Mouse (Mus musculus) cerebellum, adult 11 months (tissue): ENCODE data around the gene Tor3a.
"Not testable (repeated sequence)": the region's sequence is repeated elsewhere in the genome, so short reads cannot be mapped to it uniquely, and the experiment has no call there.

ENCODE experiments used
- DNase-seq: peaks from one replicate; pipeline ENCODE4 v3.0.0; 2022

Gene Tor3a

DNA sequence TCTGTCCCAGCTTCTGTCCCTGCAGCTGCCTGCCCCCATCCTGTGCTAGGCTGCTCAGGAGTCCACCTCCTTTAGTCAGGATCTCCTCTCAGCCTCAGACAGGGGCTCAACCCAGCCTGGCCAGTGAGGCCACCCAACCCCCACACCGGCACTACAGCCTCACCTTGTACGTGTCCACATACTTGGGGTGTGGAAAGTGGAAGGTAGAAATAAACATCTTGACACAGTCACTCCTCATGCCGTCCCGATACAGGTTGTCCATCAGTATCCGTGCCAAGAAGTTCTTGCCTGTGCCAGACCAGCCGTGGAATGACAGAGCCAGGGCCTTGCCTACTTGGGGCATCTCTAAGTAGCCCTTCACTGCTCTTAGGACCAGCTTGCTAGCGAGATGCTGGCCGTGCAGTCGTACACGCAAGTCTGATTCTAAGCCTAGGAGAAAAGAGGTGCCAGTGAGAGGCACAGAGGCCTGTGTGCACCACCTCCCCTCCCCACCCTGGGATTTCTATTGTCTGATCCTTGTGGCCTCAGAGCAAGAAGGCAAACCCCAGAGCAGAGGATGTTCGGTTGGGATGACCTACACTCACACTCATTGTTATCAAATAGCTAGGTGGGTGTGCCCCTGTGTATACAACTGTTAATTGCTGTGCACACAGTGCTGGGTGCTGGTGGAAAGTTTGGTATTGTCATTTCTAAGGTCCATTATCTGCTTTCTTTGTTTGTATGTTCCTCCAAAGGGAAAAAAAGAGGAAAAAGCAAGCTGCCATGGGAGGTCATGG, 4.8 kb downstream of the Tor3a start:
- DNase-seq, result no peak

DNA sequence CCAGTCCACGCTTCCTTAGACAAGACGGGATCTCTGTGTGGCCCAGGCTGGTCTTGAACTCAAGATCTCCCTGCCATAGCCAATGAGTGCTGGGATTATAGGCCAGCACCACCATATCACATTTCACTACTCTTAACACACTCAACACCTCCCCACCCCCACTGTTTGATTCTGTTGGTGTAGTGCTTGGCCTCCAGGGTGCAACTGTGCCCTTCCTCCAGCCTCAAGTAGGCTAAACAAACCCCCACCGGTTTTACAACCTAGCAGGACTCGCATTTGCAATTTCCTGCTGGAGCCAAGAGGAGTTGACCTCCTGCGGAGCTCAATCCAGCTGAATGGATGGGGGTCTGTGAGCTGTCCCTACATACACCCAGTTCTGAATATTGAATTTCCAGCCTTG, 5.6 kb downstream of the Tor3a start:
- DNase-seq, result no peak

DNA sequence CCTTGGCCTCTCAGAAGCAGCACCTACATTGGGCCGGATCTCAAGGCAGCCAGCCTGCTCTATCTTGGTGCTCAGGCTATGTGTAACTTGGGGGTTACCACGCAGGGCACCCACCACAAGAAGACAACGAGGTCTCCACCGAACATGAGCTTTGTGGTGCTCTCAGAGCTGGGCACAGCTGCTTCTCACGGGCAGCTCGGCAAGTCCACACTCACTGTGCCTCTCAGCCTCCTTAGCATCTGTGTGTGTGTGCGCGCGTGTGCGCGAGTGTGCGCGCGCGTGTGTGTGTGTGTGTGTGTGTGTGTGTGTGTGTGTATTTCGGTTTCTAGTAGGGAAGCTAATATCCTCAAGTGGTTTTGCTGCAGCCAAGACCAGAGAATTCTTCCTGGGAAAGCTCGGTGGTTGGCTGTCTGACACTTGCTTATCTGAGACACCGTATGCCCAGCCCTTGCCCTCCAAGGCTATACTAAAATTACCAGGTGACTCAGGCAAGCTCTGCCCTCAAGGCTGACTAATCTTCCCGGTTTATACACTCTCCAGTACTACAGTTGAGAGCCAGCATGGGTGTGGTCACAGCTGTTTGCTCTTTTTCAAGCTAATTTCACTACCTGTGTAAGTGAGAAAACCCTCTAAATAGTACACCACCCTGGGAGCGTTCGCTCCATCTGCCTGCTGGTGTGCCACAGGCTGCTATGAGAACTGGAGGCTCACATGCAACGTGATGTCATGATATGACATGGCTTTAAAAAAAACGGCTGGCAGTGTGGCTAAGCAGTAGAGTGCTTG, 6.8 kb downstream of the Tor3a start:
- no peak for DNase-seq

DNA sequence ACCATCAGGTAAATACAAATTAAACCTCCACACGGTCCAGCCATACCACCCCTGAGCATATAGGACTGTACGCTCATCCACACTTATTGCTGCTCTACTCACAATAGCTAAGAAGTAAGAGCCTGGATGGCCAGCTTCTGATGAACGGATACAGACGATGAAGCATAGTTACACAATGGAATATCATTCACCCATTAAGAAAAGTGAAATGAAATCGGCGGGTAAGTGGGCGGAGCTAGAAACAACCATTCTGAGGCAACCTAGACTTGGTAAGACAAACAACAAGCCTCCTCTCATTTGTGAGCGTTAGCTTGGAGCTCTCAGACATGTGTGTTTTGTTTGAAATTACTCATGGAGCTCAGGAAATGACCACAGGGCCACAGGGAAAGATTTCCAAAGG, 8.4 kb downstream of the Tor3a start:
- DNase-seq, result no peak

DNA sequence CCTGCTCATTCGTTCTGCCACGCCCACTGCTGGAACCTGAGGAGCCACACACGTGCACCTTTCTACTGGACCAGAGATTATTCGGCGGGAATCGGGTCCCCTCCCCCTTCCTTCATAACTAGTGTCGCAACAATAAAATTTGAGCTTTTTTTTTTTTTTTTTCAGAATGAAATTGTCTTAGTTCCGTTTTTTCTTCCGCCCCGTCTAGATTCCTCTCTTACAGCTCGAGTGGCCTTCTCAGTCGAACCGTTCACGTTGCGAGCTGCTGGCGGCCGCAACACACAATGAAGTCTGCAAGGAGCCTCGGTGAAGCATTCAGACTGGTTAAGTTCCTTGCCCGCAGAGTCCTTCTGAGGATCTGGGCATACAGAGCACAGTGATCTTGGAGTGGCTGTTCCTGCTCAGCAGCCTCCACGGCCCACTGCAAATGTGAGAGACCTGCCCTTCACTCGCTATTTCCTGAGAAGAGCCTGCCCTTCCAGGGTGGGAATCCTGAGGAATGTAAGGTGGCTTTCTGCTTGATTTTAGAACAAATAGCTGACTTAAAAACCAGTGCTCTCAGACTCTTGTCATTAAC, 13.4 kb downstream of the Tor3a start:
- DNase-seq, result not testable (repeated sequence)

DNA sequence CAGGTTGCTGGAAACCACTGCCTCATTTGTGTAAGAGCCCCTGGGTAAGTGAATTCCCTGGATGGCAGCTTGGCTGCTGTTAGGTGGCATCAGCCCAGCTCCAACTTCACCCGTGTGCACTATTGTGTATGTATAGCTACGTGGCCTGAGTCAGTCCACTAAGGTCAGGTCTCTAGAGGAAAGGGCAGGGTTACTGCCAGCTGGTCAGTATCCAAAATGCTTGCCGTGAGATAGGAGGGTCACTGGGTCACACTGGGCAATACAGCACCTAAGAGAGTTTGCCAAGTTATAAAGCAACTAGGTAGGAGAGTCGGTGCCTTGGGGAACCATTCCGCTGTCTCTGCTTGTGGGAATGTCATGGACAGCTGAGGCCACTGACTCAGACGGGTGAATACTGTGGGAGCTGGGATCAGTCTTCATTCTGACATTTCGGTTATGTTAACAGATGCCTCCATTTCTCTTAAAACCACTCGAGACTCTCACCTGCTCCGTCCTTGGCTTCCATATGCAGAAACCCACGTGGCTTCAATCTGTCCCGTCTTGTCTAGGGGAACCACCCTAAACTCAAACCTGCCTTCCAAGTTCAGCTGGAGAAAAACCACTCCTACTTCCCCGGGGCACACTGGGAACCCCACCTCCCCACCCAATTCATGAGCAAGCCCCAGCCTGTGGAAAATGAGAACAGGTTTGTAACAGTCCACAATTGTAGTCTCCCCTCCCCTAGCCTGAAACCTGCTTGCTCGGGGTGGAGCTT, 14.1 kb downstream of the Tor3a start:
- DNase-seq, result no peak

DNA sequence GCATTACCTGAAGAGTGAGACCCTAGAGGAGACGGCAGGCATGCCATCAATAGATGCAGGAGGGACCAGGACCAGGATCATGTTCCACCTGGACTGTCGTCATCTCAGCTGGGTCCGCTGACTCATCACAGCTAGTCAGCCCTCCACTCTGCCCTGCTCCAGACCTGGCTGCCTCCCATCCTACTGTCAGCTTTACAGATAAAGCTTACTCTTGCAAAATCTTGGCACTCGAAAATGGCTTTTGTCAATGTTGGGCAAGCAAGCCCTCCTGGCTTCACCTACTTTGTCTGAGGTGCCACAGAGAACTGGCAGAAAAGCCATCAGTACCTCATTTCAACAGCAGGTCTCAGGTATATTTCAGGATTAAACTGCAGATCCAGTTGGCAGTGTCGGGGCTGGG, 15.5 kb downstream of the Tor3a start:
- DNase-seq, result peak; percentile 56

DNA sequence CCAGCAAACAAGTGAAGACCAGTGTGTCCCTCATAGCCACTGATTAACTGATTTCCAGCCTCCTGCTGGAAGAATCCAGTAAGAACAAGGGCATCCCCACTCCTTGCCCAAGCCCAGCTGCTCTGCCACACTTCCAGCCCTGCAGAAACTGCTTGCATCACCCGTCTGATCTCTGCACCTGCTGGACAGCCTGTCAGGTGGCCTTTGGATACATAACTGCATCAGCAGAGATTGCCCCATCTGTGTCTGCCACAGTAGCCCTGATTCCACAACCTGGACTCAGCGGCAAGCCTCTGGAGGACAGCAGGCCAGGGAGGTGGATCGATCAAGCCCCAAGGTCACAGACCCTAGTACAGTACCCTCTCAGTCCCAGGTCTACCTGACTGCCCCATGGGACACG, 16.6 kb downstream of the Tor3a start:
- no peak for DNase-seq

DNA sequence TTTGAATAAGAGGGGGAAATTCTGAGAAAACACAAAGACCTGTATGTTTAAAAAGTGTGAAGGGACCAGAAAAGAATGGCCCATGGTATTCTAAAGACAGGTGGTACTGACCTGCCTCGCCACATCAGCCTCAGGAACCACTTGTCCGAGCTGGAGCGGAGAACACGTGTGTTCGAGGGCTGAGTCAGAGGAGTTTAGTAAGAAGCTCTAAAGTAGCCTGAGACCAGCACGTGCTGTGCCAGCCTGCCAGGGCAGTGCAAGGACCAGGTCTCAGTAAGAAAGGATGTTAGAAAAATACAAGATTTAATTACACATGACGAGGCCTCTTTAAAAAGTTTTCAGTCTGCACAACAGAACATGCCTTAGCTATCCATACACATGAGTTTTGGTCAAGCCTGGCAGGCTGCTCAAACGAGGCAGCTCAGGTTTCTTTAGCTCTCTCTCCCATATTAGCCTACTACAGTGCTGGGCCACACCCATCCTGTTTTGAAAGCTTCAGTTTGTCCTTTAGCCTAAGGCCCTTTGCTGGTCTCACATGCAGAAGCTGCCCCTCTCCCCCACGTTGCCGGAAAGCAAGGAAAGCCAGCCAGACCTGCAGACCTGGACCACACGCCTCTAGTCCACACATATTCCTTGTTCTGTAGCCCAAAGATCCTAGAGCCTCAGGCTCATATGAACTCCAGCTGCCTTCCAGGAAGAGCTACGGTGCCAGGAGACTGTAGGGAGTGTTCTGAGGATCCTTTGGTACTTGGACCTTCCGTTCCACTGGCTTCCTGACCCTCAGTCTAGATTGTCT, 19.2 kb downstream of the Tor3a start:
- DNase-seq, result no peak

DNA sequence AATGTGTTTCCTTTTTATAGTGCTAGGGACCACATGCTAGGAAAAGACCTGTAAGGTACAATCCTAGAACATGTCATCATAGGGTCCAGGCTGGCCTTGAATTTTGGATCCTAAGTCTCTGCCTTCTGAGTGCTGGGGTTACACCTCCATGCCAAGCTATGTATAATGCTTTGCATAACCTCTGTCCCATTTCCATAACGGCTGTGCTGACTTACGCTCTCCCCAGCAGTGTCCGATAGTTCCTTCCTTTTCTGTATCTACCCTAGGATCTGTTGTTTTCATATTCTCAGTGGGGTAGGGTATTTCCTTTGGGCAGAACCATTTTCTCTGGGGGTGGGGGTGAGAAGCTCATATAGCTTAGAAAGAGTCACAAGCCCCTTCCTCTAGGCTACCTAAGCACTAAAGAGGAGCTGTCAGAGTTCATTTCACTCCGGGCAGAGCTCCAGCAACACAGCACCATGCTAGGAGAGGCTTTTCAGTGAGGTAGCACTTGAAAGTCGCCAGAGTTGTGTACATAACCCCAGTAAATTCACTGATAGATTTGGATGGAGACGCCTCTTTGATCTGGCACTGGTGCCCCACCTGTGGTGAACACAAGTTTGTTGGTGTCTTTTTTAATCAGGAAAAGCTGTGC, 21.9 kb downstream of the Tor3a start:
- DNase-seq, result no peak

DNA sequence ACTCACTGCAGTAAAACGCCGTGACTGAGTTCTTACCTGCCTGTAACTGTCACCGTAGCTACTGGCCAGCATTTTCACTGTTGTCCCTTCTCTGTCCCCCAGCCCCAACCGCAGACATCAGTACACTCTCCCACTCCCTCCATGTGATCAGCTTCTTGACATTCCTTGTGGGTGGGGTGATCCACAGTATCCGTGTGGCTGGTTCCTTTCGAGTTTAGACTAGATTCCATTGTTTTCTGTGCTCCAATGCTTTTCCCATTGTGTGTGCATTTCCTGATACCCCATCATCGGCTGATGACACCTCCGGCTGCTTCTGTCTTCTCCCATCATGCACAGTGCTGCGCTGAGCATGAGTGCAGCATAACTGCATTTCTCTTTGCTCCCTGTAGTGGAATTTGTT, 23.5 kb downstream of the Tor3a start:
- DNase-seq, result no peak

DNA sequence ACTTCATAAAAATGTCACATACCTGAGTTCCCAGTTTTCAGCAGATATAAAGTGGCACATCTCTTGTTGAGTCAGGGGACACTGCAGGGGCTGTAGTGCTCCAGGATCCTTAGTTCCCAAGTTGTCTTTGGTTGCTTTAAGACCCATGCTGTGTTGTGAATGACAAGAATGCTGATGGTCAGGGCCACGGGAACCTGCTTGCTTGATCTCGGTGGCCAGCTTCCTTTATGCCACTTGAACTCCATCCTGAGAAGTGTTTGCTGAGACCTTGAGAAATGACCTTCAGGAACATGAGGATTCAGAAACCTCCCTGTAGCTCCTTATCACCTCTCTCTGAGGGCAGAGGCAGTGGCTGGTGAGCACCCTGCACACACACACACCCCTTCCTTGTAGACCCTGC, 25.5 kb downstream of the Tor3a start:
- no peak for DNase-seq

DNA sequence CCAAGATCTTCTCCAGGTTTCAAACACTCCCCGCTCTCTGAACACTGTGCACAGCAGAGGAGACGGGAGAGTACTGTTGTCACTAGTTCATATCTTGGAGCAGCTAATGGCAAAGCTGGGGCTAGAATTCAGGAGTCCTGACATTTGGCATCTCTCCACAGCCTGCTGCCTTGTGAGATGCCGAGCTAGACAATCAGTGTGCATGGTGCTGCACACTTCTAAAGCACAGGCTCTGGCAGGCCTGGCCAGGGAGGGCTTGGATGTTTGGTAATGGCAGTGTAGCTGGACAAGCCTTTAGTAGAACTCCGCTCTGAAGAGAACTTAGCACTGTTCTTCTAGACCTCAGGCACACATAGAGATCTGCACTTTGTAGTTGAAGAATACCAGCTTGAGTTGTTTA, 28.2 kb downstream of the Tor3a start:
- DNase-seq, result no peak

DNA sequence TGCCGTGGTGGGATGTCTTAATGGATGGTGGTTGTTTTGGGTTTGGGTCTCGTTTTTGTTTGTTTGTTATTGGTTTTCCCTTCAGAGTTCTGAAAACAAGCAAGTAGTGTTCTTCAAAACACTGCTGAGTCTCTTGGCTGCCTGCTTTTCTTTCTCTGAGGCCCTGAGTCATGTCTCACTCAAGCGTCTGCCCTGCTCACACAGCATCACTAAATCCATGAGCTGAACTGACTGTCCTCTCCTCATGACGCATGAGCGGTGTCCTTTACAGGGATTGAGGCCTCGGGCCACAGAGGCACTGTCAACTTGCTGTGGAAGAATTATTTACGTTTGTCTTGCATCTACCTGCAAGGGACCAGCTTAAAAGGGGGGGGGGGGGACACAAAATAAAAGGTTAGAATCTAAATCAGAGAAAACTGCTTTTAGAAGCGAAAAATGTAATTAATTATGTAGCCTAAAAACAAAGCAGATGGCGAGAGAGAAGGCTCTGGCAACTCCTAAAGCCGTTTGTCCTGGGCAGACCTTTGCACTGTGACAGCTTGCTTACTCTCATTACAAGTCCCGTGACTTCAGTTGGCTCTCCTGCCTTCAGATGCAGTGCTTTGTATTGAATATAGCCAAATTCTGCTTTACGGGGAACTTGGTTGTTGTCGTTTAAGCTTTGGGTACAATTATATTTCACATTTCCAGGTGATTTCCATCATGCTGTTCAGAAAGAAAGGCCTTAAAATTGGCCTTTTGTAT, 29.2 kb downstream of the Tor3a start:
- peak; percentile 42 for DNase-seq

DNA sequence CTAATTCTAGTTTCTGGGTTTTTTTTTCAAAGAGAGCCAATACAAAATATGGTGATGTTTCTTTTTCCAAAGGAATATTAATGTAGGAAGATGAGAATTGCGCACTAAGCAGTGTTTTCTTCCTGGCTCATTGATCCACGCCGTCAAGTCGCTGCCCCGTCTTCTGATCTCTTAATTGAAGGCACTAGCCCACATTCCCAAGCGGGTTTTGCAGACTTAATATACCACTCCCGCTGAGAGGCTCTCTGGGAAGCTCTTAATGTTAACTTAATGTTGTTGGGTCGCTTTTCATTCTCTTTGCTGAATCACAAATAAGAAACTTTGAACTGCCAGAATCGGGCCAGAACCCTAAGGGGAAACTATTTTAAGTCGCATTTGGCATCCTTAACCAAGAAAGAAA, 30.1 kb downstream of the Tor3a start:
- no peak for DNase-seq

DNA sequence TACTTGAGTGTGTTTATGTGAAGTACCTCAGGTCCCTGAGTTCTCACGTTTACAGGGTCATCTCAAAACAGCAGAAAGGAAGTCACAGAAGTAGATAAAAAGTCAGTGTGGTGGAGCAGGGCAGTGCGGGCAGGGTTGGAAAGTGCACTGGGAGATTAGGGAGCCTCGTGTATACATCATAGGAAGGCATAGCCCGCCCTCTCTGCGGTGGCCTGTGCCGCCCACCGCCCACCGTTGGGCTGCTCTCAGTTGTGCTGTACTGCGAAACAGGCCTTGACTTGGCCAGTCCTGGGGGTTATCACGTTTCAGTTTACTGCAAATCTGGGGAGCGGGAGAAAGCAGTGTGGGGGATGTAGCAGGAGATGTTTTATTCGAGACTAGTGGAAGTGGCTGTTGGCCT, 31.3 kb downstream of the Tor3a start:
- DNase-seq, result no peak

DNA sequence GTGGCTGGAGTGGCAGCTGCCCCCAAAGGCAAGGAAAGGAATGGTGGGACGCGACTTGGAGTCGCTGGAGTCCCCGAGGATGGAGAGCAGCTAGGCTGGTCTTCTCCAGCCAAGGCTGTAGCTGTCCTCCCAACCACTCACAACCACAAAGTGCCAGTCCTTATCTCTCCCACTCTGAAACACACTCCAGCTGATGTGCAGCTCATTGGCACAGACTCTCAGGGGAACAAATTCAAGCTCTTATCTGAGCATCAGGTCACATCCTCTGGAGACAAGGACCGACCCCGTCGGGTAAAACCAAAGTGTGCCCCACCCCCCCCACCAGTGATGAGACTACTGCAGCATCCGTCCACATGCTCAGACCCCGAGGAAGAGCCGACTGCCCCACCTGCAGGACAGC, 32.3 kb downstream of the Tor3a start:
- no peak for DNase-seq

DNA sequence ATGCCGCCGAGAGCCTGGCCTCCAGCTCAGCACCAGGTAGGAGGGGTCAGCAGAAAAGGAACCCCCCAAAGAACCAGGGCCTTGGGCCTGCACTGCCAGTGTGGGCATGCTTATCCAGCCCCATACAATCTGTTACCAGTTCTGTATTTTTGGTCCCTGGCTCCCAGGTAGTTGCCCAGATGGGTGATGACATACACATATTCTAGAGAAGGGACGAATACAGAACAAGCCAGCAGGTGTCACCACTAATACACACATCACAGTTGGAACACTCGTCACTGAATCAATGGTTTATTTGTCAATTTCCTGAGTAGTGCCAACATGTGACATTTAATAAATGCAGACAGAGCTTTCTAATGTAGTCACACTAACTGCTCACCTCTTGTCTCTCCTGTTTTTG, 33.6 kb downstream of the Tor3a start:
- DNase-seq, result no peak

DNA sequence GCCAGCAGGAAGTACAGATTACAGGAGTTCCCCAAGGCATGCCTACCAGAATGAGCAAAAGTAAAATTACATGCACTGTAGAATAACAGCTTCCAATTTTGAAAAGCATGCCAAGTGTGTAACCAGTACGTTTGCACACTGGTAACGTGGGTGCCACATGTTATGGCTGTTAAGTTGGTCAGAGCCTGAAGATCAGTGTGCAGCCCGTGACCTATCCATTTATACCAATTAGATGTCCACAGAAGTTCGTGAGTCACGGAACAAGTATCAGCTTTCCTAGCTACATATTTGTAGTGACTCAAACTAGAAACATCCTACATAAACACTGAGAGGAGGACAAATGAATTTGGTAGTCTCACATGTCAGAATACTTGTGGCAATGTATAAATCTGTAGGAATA, 34.7 kb downstream of the Tor3a start:
- no peak for DNase-seq

DNA sequence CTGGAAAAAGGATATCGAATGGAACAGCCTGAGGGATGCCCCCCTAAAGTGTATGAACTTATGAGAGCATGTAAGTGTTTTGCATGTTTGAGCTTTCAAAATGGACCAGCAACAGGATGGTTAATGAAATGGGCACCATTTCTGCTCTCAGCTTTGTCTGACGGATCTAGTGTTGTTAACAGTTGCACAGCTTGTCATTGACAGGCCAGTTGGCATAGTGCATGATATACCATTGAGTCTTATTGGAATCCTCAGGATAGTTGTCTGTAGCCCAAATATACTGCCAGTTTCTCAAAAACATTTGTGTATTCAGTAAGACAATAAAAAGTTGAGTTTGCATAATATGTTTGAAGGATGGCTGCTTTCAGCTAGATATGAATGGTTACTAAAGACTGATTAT, 39.0 kb downstream of the Tor3a start:
- no peak for DNase-seq

DNA sequence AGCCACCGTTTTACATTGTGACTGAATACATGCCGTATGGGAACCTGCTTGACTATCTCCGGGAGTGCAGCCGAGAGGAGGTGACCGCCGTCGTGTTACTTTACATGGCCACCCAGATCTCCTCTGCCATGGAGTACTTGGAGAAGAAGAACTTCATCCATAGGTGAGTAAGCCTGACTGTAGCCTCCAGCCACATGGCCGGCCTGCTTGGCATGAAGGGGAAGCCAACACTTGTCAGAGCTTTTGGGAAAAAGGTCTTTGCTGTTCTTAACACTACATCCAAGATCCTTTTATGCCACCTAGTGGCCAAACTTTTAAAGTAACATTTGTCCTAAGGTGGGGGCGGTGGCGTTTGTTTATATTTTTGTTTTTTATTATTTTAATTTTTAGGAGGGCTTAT, 41.1 kb downstream of the Tor3a start:
- DNase-seq, result no peak
